Mouse (Mus musculus) large intestine, adult 2 months (tissue): ENCODE results near the gene Tmem39b. TPM values are rescaled to one million over a fixed set of nuclear protein-coding genes. Genes with fewer than 3 reads are reported as not detected.
A peak's percentile ranks its signal among the peaks of the same experiment; 100 is the strongest.

ENCODE experiments used
- DNase-seq: peaks from one replicate; pipeline ENCODE4 v3.0.0-alpha.2; 2012; ENCODE audit warnings: low read depth, low spot score
- WGBS: fragments of 180-500 bp; shearing (Covaris S2); methylation state at CpG from one replicate; pipeline ENCODE4 v1.1.7; 2018; 5-methylcytosine and 5-hydroxymethylcytosine counted together
- polyA plus RNA-seq: library from polyadenylated mRNA; depleted of rRNA; stranded (reverse); fragments of >200 nt; gene quantifications from 2 replicates; pipeline ENCODE4 v1.2.3, GENCODE M21; 2012

The Tmem39b gene
- polyA plus RNA-seq, 1 experiment: 21.5 TPM

DNA sequence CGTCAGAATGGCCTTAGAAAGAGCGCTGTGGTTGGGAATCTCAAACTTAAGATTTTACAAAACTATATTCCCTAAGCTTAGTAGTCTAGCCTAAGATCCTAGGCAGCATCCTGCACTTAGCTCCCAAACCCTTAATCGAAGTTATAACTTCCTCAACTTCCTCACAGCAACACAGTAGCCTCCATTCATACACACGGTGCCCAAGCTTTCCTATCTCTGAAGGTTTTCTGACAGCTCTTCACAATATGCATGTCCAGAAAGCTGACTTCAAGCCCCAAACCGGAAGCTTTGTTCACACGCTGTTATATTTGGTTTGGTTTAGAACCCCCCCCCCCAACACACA lies 852 bp downstream of the Tmem39b start:
- no peak for DNase-seq
- WGBS: 15% methylated on average over 6 of the region's 6 CpGs

DNA sequence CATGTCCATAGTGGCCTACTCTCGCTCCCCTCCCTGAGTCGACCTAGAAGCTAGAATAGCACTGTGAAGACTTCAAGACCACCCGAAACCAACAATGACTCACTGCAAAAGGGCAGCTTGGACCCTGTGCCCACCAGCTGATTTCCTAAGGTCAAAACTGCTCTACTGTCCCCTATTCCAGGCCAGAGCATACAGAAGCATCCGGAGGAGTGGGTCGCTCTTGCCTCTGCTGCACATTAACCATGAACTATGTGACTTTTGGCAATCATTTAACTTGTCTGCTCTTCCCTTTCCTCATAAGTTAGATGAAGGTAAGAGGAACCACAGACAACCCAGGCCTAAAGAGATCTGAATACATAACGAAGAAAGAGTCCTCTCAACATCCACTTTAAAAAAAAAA lies 12.1 kb downstream of the Tmem39b start:
- WGBS: 93% methylated on average over 6 of the region's 6 CpGs
- DNase-seq: no peak

DNA sequence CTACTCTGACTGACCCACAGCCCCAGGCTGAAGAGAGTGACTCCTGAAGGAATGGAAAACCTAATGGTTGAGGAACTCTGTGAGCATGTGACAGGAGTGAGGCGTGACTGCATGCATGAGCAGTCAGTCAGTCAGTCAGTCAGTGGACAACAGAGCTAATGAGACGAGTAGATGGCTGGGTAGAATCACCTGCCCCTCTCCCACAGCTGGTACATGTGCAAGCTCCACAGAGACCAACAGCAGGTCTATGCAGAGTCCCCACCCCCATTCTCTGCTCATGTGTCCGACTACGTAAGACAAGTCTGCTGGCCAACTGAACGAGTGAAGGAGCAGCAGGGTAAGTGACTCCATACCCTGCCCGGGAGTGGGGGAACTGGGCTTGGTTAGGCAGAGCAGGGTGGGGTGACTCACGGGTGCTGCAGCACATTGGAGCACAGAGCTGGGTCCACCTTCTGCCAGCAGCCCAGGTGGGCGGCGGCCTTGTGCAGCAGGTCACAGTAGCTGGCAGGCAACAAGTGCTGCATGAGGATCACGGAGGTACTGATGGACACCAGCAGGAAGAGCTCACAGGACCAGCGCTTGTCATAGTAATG lies 12.6 kb downstream of the Tmem39b start:
- WGBS: 83% methylated on average over 11 of the region's 11 CpGs
- no peak for DNase-seq

DNA sequence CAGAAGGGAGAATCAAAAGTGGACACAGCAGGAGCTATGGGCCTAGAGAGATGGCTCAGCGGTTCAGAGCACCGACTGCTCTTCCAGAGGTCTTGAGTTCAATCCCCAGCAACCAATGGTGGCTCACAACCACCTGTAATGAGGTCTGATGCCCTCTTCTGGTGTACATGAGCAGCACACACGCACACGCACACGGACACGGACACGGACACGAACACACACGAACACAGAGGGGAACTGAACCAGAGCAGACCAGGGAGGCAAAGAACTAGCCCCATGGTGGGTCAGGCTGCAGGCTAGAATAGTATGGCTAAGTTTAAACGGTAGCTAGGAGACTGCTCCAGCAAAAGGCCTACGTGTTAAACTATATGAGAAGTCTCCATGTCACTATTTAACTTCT lies 14.8 kb downstream of the Tmem39b start:
- DNase-seq: no peak
- WGBS: 96% methylated on average over 11 of the region's 11 CpGs

DNA sequence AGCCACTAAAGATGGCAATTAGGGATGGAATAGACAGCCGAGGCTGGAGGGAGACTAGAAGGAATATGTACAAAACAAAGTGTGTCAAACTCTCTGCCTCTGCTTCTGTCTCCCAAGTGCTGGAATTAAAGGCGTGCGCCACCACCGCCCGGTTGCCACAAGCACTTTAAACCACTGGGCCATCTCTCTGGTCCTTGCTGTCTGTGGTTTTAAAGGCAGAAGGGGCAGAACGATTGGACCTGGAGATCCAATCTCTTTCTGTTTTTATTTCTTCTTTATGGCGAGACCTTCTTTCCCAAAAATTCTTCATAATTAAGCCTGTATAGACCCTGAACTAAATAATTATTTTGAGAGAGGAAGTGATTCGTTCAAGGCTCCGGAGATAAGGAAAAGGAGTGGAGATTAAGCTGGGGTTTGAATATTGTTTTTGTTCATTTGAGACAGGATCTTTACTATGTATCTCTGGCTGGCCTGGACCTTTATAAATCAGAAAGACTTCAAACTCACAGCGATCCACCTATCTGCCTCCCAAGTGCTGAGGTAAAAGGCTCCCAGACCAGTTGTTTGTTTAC lies 23.7 kb downstream of the Tmem39b start:
- WGBS: 3% methylated on average over 10 of the region's 10 CpGs
- peak; percentile 70 for DNase-seq

DNA sequence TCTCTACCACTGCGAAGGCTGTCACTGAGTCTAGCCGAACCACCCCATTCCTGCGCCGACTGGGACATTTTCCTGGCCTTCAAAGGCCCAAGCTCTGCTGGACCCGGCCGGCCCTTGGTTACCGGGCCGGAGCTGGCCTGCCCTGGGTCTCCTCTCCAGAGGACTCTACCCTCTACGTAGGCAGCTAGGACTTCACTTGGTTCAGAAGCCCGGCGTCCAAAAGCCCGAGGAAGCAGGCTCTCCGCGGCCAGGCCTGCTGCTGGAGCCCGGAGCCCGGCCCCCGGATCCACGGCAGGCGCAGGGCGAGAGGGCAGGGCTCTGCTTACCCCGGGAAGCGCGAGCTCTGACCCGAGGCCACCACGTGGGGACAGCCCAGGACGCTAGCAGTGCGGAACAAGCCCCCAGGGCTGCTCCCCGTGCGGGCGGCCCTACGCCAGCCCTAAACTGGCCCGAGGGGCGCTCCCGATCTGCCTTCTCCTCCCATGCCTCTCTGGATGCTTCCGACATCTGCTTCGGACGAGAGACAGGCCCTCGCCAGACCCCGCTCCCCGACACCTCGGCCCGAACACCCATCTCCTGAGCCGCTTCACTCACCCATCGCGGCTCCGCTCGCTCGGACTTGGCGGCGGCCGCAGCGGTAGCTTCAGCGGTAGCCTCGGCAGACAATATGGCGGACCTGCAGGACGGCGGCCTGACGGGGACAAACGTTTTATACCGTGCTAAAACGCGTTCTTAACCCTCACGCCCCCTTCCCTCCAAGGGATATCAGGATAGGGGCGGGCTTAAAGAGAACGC lies 24.4 kb downstream of the Tmem39b start, which contains the start of gene Kpna6:
TSS of gene Kpna6 (minus strand) at position 685 of the 795 bp plus-strand sequence.
- no peak for DNase-seq
- under 1% methylated on average over 65 of the region's 65 CpGs for WGBS

DNA sequence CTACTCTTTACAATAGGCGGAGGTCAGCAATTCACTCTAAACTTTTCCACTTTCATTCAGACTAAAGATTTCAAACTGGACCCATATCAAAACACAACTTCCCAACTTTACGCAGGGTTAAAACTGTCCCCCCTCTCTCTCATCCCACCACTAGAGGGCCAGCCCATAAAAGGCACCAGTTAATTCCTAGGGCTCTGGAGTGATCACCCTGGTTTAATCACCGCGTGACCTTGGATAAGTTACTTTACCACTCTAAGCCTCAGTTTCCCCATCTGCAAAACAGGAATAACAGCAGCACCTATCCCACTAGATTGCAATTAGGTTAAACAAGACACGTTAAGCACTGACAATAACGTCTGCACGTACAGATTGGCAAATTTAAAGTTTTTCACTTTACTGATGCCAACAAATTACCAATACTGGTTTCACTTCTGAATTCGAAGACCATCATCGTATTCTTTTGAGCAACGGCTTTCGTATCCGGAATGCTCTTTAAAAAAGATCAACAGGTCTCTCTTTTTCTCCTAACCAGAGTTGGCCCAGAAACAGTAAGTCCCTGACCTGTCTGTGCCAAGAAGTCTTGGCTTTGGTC lies 25.1 kb downstream of the Tmem39b start:
- peak; percentile 37 for DNase-seq
- WGBS: 3% methylated on average over 12 of the region's 12 CpGs

DNA sequence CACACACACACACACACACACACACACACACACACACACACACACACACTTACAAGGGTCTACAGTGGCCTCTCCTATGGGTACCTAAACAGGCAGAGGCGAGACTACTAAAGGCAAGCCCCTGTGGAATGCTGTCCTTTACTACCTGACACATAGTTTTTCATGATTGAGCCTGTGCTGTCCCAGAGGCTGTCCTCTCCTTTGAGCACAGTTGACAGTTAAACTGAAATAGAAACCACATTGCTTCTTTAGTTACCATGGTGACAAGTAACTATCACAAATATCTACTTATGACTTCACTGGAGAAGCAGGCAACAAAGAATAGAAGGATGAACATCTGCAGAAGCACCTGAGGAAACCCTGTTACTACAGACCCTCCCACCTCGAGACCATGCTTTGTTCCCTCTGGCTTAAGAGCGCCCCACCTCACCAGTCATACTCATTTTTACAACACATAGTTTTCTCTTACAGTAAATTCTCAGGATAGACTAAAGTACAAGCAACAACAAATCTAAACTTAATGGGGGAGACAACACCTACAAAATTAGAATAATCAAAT lies 34.3 kb downstream of the Tmem39b start:
- WGBS: 48% methylated on average over 3 of the region's 3 CpGs

DNA sequence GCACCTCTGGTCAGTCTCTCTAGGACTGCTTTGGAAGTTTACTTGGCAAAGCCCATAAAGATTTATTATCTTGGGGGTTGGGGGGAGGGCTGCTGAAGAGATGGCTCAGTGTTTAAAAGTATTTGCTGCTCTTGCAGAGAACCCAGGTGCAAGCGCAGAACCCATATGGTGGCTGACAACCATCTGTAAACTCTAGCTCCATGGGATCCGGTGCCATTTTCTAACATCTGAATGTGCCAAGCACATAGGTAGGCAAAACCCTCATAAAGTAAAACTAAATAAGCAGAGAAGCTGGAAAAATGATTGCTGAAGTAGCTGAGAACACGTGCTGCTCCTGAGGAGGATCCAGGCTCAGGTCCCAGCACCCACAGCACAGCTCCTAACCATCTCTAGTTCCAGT lies 35.1 kb downstream of the Tmem39b start:
- 42% methylated on average over 3 of the region's 3 CpGs for WGBS
- DNase-seq: no peak

More for the DNA sequence above, 34.3 kb downstream of the Tmem39b start:
- no peak for DNase-seq

DNA sequence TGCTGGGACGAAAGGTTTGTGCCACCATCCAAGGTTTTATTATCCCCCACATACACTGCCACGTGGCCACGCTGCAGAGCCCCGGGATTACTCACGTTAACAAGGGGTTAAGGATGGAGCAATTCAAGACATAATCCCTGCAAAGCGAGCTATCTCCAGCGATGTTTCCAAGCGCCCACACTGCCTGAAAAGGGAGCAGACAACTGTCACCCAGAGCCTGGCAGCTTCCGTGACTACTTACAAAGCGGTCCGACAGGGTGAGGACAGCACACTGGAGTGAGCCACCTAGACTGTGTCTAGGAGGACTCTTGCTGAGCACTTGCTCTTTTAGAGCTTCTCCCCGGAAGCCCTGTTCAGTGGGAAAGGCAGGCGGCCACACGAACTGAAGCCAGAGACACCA lies 41.9 kb downstream of the Tmem39b start:
- WGBS: 90% methylated on average over 14 of the region's 14 CpGs
- no peak for DNase-seq

DNA sequence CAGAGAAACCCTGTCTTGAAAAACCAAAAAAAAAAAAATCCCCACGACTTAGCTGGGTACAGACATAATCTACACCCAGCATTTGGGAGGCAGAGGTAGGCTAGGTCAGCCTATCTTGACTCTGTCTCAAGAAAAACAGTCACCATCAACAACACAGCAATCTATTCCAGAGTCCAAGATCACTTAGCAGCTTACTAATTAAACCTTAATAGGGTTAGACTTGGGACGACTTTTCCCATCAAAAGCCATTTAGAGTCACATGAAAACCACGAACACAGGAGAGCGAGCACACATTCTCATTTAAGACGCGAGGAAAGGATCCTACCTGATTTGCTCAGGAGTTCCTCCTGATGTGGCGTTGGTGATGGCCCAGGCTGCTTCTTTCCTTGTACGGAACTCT lies 46.3 kb downstream of the Tmem39b start:
- WGBS: 92% methylated on average over 8 of the region's 8 CpGs
- no peak for DNase-seq

DNA sequence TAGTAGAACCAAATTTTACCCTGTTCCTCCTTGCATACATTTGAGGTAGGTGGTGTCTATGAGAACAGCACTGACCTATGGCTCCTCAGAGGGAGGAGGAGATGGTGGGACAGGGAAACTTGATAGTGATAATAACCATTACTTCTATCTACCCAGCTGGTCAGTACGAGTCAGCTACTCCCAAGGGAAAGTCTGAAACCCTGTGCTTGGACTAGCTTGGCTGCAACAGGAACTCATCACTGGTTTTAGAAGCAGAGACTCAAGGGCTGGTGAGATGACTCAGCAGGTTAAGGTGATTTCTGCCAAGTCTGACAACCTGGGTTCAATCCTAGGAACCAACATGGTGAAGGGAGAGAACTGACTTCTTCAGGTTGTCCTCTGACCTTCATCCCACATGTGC lies 48.0 kb downstream of the Tmem39b start:
- no peak for DNase-seq
- 78% methylated on average over 1 of the region's 1 CpGs for WGBS

DNA sequence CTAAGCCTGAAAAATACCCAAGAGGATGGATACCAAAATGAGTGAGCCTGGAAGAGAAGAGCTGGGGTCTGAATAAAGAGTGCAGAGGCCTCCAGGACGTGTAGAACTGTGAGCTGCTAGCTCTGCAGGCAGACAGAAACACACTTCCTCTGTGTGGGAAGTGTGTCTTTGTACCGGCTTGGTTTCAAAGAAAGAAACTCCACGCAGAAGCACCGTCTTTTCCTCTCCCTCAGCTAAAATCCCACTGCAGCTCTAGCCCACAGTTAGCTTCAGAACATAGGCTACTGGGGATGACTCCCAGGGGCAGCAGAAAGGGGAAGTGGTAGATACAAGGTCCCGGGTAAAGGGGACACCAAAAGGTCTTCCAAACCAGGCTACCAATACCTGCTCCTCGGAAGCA lies 51.4 kb downstream of the Tmem39b start:
- 89% methylated on average over 6 of the region's 6 CpGs for WGBS
- DNase-seq: no peak

DNA sequence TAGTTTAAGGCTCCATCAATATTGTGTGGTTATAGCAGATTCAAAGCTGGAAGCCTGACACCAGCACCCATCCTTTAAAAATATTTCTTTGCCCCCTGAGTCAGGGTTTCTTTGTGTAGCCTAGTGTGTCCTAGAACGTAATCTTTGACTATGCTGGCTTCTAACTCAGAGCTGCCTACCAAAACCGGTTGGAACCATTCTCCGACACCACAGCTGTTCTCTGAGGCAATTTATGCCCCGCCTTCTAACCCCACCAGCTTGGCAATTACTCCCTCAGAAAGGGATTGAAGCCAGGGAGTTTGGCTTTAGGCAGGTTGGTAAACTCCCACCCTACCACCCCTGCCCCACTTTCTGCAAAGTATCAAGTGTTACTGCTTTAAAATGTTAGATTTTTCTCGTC lies 54.9 kb downstream of the Tmem39b start:
- DNase-seq: no peak
- WGBS: 12% methylated on average over 5 of the region's 5 CpGs

DNA sequence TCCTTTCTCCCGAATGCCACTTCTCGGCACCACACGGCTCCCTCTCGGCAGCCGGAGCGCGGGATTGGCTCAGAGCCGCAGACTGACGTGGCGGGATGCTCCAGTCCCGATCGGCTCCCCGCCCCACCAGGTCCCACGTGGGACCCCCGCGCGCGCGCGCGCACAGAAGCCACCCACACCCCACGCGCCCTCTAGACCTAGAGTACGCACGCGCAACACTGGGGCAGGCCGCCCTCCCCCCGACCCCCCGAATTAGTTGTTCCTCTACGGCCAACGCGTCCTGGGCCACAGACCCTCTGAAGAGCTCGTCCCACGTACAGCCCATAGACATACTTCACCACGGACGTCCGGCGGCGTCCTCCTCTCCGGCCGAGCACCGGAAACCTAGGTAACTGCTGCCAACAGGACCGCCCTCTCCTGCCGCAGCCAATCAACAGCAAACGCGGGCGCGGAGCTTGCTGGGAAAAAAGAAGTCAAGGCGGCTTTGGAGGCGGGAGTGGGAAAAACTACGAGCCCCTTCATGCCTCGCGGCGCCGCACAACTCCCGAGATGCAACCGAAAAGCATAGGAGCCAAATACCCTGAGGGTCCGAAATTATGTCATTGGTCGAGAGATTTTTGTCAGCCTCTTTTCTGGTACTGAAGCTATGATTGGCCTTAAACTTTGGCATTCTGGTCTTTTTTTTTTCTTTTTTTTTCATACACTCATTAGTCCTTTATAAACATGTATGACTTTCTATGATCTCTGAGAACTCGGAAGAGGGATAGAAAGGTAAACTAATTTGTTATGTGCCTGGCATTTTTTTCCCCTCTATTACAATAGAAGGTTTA lies 55.8 kb downstream of the Tmem39b start, which contains the start of gene Txlna:
TSS of gene Txlna (minus strand) at position 428 of the 830 bp plus-strand sequence.
- no peak for DNase-seq
- under 1% methylated on average over 60 of the region's 60 CpGs for WGBS

DNA sequence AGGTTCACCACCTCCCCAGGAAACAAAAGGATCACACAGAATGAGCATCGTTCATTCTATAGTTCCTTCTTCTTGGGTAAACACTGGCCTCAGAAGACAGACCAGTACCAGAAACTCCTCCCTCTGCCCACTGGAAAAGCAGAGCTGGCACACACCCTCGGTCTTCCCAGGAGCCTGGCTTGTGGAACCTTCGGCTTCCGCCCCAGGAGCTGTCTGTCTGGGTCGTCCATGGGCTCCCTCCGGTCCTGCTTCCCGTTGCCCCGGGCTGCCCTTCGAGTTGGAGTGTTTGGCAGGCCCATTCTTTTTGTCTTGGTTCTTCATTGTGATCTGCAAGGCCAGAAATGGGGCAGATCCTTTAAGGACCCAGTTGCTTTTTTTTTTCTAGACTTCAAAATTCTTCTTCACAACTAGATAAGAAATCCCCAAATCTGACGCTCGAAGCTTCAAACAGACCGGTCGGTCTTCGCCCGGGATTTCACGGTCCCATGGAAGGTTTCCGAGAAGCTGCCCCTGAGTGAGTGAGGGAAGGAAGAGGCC lies 56.5 kb downstream of the Tmem39b start:
- DNase-seq: no peak
- 0% methylated on average over 17 of the region's 17 CpGs for WGBS

DNA sequence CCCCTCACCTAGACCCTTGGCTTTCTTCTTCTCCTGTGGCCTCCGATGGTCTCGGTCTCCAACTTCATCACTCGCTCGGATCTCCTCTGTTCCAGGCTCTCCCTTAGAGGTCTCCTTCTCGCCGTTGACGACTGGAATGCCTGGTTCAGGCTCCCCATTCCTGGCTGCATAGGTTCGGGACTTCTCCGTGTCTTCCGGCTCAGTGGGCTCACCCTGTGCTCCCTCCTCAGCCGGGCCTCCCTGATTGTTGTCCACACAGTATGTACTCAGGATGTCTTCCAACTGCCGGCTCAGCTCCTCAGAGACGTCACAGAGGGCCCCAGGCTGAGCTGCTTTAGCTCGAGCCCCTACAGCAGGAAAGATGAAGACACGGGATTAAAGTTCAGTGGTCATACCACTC lies 57.4 kb downstream of the Tmem39b start:
- 82% methylated on average over 15 of the region's 15 CpGs for WGBS

DNA sequence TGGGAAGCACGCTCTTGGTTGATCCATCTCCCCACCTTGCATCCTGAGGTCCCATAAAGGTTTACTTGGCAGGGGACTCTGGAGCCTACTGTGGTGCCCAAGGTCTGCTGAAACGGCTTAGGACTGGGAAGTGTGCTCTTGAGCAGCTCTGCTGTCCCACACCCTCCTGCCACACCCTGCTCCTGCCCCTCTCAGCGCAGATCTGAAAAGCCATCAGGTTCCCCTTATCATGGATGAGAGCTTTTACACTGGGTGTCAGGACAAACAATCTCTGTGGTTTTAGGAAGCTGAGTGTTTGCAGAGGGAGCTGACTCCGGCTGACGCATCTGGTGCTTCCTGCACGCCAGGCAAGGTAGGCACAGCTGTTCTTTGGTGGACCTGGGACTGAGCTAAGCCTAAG lies 62.8 kb downstream of the Tmem39b start:
- WGBS: 76% methylated on average over 6 of the region's 6 CpGs

More for the DNA sequence above, 57.4 kb downstream of the Tmem39b start:
- DNase-seq: no peak

DNA sequence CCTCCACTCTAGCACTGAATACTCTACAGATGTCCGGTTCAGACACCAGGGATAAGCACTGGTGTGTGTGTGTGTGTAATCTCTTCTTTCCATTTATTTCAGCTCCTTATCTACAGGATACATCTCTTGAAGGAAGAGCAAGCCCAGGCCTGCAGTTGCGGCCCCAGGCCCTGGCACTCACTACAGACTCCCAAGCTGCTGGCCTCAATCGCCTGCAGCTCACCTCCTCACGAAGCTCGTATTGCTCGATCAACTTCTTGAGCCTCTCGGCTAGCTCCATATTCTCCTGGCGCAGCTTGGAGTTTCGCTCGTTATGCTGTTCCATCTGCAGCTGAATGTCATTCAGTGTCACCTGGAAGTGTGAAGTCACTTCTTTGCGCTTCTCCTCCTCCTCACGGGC lies 64.8 kb downstream of the Tmem39b start:
- WGBS: 89% methylated on average over 12 of the region's 12 CpGs
- DNase-seq: no peak

More for the DNA sequence above, 62.8 kb downstream of the Tmem39b start:
- no peak for DNase-seq
